Mouse (Mus musculus) embryonic facial prominence, embryonic 14.5 days (tissue): ENCODE measurements around the gene Gm21797. TPM values are rescaled to one million over a fixed set of nuclear protein-coding genes. Genes with fewer than 3 reads are reported as not detected.
"Not testable (repeated sequence)": the region's sequence is repeated elsewhere in the genome, so short reads cannot be mapped to it uniquely, and the experiment has no call there.

Experiments used
- ATAC-seq: fragments of 200-750 bp; cut with Nextera tagmentation; 2 replicates; pipeline ENCODE4 v1.8.0; 2017; ENCODE audit warnings: low read depth, moderate number of reproducible peaks, moderate TSS enrichment
- DNase-seq: peaks from one replicate; pipeline ENCODE4 v3.0.0-alpha.2; 2015; ENCODE audit warnings: low spot score
- H3K27ac ChIP-seq: fragments of 300-500 bp; sonication (generic); replicated peaks from 2 replicates; pipeline ENCODE4 v1.5.1; 2014; ENCODE audit warnings: low read depth, mild to moderate bottlenecking, low read length, moderate library complexity
- H3K27me3 ChIP-seq: fragments of 300-500 bp; sonication (generic); replicated peaks from 2 replicates; pipeline ENCODE4 v1.6.1; 2014; ENCODE audit warnings: low read length; ENCODE audit not compliant: control insufficient read depth, insufficient read depth
- H3K36me3 ChIP-seq: fragments of 300-500 bp; sonication (generic); 2 replicates; pipeline ENCODE4 v1.6.1; 2014; ENCODE audit warnings: low read length, mixed read lengths; ENCODE audit not compliant: control insufficient read depth, insufficient read depth
- H3K4me1 ChIP-seq: fragments of 300-500 bp; sonication (generic); 2 replicates; pipeline ENCODE4 v1.6.1; 2014; ENCODE audit warnings: antibody characterized with exemption, low read length; ENCODE audit not compliant: control insufficient read depth, insufficient read depth
- H3K4me2 ChIP-seq: fragments of 300-500 bp; sonication (generic); 2 replicates; pipeline ENCODE4 v1.6.1; 2014; ENCODE audit warnings: low read depth, mild to moderate bottlenecking, low read length, moderate library complexity, mixed read lengths
- H3K4me3 ChIP-seq: fragments of 300-500 bp; sonication (generic); 2 replicates; pipeline ENCODE4 v1.5.1; 2014; ENCODE audit warnings: low read depth, mild to moderate bottlenecking, low read length
- H3K9ac ChIP-seq: fragments of 300-500 bp; sonication (generic); 2 replicates; pipeline ENCODE4 v1.6.1; 2014; ENCODE audit warnings: low read depth, mild to moderate bottlenecking, low read length, moderate library complexity, mixed read lengths
- H3K9me3 ChIP-seq: fragments of 300-500 bp; sonication (generic); 2 replicates; pipeline ENCODE4 v1.6.1; 2016; ENCODE audit warnings: low read length; ENCODE audit not compliant: control insufficient read depth
- WGBS: fragments of 180-500 bp; shearing (Covaris S2); extraction: QIAGEN DNeasy Blood & Tissue Kit; methylation state at CpG from one replicate; pipeline ENCODE4 v1.1.7; 2014; 5-methylcytosine and 5-hydroxymethylcytosine counted together
- polyA plus RNA-seq: library from polyadenylated mRNA; unstranded; fragments of >200 nt; fragmentation: Nextera tagmentation; extraction: Ambion mirVana; gene quantifications from 2 replicates; pipeline ENCODE4 v1.2.1, GENCODE M21; 2014

Gm21797 gene
- not detected in 2 replicates for polyA plus RNA-seq

GRCm38 (mm10) chrY:40775665-40776064 lies at the start of gene Gm21797:
Gm21797 (minus strand) TSS chrY:40775765.
- not testable (repeated sequence) for ATAC-seq, H3K4me1 ChIP-seq, H3K27ac ChIP-seq, H3K27me3 ChIP-seq, H3K9me3 ChIP-seq, DNase-seq, H3K4me3 ChIP-seq, H3K4me2 ChIP-seq, H3K9ac ChIP-seq, H3K36me3 ChIP-seq
- no CpG with 5 or more reads among the region's 3 CpGs for WGBS

GRCm38 (mm10) chrY:40804614-40805013 lies 29.0 kb upstream of the Gm21797 start, which contains the start of gene Gm20795:
Gm20795 (plus strand) TSS chrY:40804914.
- not testable (repeated sequence) for H3K4me2 ChIP-seq, DNase-seq, ATAC-seq, H3K36me3 ChIP-seq, H3K27ac ChIP-seq, H3K27me3 ChIP-seq, H3K4me3 ChIP-seq, H3K9me3 ChIP-seq, H3K9ac ChIP-seq, H3K4me1 ChIP-seq

Other genes with a start within 250 kb of the Gm21797 start
- gene Gm21852, start 123.8 kb downstream of the Gm21797 start, polyA plus RNA-seq = not detected in 2 replicates
- gene Gm20795, start 29.1 kb upstream of the Gm21797 start, polyA plus RNA-seq = not detected in 2 replicates